14 mouse cellular contexts compared by ENCODE assay signal in genomic region chr1:81119732-81120131, GRCm38 (mm10). TPM values are rescaled to one million over a fixed set of nuclear protein-coding genes. Genes with fewer than 3 reads are reported as not detected.
"Had no signal": no experiment of that assay in that cellular context is flagged by ENCODE, and none has a peak within 500 bp of the region (broad histone marks: within the 10 kb centered on the region; RNA-seq: fewer than 3 reads in every experiment).

No protein-coding gene starts in this region.

- H3K4me1 ChIP-seq: limb, embryonic 15.5 days; liver, embryonic 13.5 days; lung, embryonic 15.5 days; midbrain, embryonic 12.5 days had no signal

- DNase-seq: kidney, postnatal 25 days; liver, embryonic 13.5 days; liver, postnatal 0 days; lung, postnatal 14 days; right cerebral cortex, adult 18-20 months; right cerebral cortex, postnatal 25 days; thymus, postnatal 4 days had no signal

- H3K27ac ChIP-seq: left cerebral cortex, adult 2 months; limb, embryonic 15.5 days; liver, embryonic 13.5 days; lung, embryonic 15.5 days; midbrain, embryonic 12.5 days; stomach, postnatal 0 days had no signal

- H3K4me3 ChIP-seq: left cerebral cortex, adult 2 months; limb, embryonic 15.5 days; liver, embryonic 13.5 days; lung, embryonic 15.5 days; midbrain, embryonic 12.5 days had no signal

- H3K27me3 ChIP-seq: limb, embryonic 15.5 days; liver, embryonic 13.5 days; lung, embryonic 15.5 days; midbrain, embryonic 12.5 days had no signal

- H3K36me3 ChIP-seq: limb, embryonic 15.5 days; liver, embryonic 13.5 days; lung, embryonic 15.5 days; midbrain, embryonic 12.5 days had no signal

RNA-seq across cellular contexts. Expression of gene Nyap2, which starts 43.0 kb away (rescaled TPM):
- total RNA-seq: megakaryocyte-erythroid progenitor cell, adult 5-6 weeks had no signal
- polyA plus RNA-seq: limb, embryonic 11.5 days; liver, postnatal 0 days had no signal
